Mouse (Mus musculus): ENCODE measurements around the gene Rabl2. TPM values are rescaled to one million over a fixed set of nuclear protein-coding genes. Genes with fewer than 3 reads are reported as not detected.

Rabl2 gene
- total RNA-seq, 2 experiments from 2014 or later: 2.1 to 2.4 TPM

GRCm38 (mm10) chr15:89555591-89555990 lies 36.1 kb downstream of the Rabl2 start:
- no peak for DNase-seq (ENCODE audit: low spot score)

- no peak for DNase-seq (ENCODE audit: low spot score)
Observed at GRCm38 (mm10) chr15:89551733-89552132, 40.0 kb downstream of the Rabl2 start.

DNA sequence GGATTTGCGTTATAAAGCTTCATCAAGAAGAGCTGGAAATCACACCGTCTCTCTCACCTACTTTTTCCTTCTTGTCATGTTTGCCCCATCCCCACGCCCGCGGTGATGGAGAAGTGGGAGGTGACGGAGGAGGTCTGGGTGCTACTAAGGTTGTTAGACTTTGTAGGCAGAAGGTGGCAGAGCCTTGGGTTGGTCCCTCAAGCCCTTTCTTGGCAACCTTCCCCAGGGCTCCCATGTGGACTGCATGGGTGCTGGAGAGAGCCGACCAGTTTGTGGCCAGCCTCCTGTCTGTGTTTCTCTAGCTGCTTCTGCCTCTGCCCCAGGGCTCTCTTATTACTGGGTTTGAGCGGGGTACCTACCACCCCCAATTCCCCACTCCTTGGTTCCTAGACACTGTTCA lies 41.2 kb downstream of the Rabl2 start:
- no peak for DNase-seq (ENCODE audit: low spot score)

GRCm38 (mm10) chr15:89548837-89549236 lies 42.9 kb downstream of the Rabl2 start:
- no peak for DNase-seq (ENCODE audit: low spot score)

DNA sequence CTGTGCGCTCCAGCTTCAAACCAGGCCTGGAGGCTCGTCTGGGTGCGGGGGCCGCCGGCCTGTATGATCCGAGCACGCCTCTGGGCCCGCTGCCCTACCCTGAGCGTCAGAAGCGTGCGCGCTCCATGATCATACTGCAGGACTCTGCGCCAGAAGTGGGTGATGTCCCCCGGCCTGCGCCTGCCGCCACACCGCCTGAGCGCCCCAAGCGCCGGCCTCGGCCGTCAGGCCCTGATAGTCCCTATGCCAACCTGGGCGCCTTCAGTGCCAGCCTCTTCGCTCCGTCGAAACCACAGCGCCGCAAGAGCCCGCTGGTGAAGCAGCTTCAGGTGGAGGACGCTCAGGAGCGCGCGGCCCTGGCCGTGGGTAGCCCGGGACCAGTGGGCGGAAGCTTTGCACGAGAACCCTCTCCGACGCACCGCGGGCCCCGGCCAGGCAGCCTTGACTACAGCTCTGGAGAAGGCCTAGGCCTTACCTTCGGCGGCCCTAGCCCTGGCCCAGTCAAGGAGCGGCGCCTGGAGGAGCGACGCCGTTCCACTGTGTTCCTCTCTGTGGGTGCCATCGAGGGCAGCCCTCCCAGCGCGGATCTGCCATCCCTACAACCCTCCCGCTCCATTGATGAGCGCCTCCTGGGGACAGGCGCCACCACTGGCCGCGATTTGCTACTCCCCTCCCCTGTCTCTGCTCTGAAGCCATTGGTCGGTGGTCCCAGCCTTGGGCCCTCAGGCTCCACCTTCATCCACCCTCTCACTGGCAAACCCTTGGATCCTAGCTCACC lies 43.7 kb downstream of the Rabl2 start:
- DNase-seq (ENCODE audit: low spot score): no peak

DNA sequence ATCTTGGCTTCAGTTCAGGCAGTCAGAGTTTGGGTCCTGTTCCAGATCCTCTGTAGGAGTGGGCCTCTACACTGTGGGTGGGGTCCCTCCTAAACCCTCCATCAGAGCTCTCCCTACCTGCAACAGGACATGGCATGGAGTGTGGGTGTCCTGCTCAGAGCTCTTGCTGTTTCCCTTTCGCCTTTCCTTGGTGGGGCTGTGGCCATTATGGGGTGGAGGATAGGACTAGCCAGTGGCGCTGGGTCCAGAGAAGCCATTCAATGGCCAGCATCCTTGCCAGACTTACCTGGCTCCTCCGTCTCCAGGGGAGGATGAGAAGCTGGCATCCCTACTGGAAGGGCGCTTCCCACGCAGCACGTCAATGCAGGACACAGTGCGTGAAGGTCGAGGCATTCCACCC lies 44.4 kb downstream of the Rabl2 start:
- DNase-seq (ENCODE audit: low spot score): no peak

DNA sequence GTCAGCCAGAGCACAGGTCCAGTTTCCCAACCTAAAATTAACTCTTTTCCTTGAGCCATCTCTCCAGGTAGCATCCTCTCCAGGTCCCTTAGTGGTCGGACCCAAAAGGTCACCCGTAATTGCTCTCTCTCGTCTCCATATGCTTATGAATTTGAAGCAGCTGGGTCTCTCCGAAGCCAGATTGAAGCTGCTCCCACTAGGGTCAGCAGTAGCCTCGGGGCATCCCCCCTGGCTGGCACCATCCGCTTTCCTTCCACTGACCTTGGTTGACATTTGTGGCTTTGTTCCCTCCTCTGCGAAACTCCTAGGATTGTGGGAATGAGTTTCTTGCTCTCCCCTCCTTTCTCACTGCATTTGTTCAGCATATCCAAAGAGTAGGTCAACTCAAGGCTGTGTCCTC lies 47.6 kb downstream of the Rabl2 start:
- DNase-seq (ENCODE audit: low spot score): no peak

DNA sequence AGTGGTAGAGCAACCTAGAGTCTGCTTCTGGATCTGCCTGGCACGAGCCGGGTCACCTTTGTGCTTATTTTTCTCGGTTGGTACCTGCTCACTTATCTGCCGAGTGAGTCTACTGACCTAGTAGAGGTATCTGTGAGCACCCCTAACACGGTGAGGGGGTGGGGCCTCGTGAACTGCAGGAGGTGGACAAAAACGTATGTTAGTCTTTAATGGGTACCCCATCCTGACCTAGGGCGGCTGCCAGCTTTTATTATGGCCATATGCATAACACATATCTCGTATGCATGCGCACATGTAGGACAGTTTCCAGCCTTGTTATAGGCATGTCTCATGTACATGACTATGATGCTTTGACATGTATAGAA lies 57.9 kb downstream of the Rabl2 start:
- DNase-seq (ENCODE audit: low spot score): no peak

DNA sequence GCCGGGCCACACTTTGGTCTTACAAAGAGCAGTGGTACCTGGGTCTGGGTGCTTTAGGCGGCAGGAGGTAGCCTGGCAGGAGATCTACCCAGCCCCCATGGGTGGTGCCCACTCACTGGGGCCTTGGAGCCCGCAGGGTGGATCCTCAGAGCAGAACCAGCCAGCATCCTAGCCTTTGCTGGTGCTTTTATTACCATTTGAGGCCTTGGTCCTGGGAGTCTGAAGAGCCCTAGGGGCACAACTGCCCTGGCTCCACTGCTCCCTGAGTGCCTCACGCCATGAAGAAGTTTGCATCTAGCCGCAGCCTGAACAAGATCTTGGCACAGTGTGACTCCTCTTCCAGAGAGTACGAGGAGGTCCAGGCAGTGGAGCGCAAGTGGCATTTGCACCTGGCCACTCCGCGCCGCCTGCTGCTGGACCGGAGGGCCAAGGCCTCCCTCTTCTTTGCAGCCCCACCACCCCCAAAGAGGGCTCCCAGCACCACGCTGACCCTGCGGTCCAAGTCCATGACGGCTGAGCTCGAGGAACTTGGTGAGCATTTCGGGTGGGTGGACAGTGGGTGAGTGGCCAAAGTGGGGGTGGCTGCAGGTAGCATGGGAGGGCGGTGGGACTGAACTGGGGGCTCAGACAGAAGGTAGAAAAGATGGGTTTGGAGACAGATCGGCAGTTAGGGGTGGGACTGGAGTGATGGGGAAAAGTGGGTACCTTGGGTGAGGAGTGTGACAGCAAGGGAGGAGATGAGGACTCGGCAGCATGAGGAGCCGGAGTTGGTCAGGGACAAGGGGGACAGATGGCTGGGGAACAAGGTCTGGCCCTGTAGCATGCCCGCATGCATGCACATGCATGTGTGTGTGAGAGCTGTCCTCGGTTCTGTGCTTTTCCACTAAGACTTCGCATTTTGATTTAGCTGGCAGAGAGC lies 58.5 kb downstream of the Rabl2 start:
- DNase-seq (ENCODE audit: low spot score): no peak

Other genes starting within 250 kb of the Rabl2 start
- gene Lmf2, start 236.3 kb downstream of the Rabl2 start, total RNA-seq (2021): 10 to 100 TPM; 11.4 to 12.5 TPM
- 10 to 100 TPM; 39.2 to 46.1 TPM for gene Ncaph2, start 236.2 kb downstream of the Rabl2 start, total RNA-seq (2021)
- 10 to 100 TPM; 12.4 to 13.9 TPM for gene Sco2, start 218.1 kb downstream of the Rabl2 start, total RNA-seq (2021)
- under 1 TPM; 0.31 to 0.43 TPM for gene Tymp, start 214.9 kb downstream of the Rabl2 start, total RNA-seq (2021)
- under 1 TPM in 1 of 2 experiments, not detected in 1; 0.64 TPM for gene Odf3b, start 212.6 kb downstream of the Rabl2 start, total RNA-seq (2021)
- not detected for gene Klhdc7b, start 207.0 kb downstream of the Rabl2 start, total RNA-seq (2021)
- not detected for gene Syce3, start 181.4 kb downstream of the Rabl2 start, total RNA-seq (2021)
- gene Cpt1b, start 166.1 kb downstream of the Rabl2 start, total RNA-seq (2021): 100 to 1,000 TPM; 287 to 338 TPM
- gene C730034F03Rik, start 162.3 kb downstream of the Rabl2 start, total RNA-seq (2021): under 1 TPM; 0.23 to 0.28 TPM
- under 1 TPM in 1 of 2 experiments, not detected in 1; 0.52 TPM for gene Gm44502, start 162.2 kb downstream of the Rabl2 start, total RNA-seq (2021)
- gene Chkb, start 162.0 kb downstream of the Rabl2 start, total RNA-seq (2021): 10 to 100 TPM; 19.7 to 27.0 TPM
- gene Mapk8ip2, start 138.0 kb downstream of the Rabl2 start, total RNA-seq (2021): under 1 TPM; 0.25 to 0.57 TPM
- gene Arsa, start 114.5 kb downstream of the Rabl2 start, total RNA-seq (2021): 1 to 10 TPM; 2.8 to 4.0 TPM
- 10 to 100 TPM in 1 of 2 experiments, 1 to 10 TPM in 1; 8.9 to 12.6 TPM for gene Shank3, start 92.3 kb downstream of the Rabl2 start, total RNA-seq (2021)
- gene Acr, start 23.6 kb downstream of the Rabl2 start, total RNA-seq (2021): not detected
- gene Syt10, start 249.9 kb upstream of the Rabl2 start, total RNA-seq (2021): not detected